Mouse (Mus musculus) midbrain, embryonic 14.5 days (tissue): ENCODE measurements around the gene Hsd11b2. TPM values are rescaled to one million over a fixed set of nuclear protein-coding genes. Genes with fewer than 3 reads are reported as not detected.
A peak's percentile ranks its signal among the peaks of the same experiment; 100 is the strongest.

ENCODE experiments used
- ATAC-seq: fragments of 200-750 bp; cut with Nextera tagmentation; 2 replicates; pipeline ENCODE4 v1.8.0; 2017; ENCODE audit warnings: moderate number of reproducible peaks, moderate library complexity; ENCODE audit not compliant: low FRiP score, low TSS enrichment
- DNase-seq: peaks from one replicate; pipeline ENCODE4 v3.0.0-alpha.2; 2015
- H3K27ac ChIP-seq: fragments of 300-500 bp; sonication (generic); replicated peaks from 2 replicates; pipeline ENCODE4 v1.5.1; 2014; ENCODE audit warnings: mild to moderate bottlenecking, low read depth, low read length, moderate library complexity
- H3K27me3 ChIP-seq: fragments of 300-500 bp; sonication (generic); 2 replicates; pipeline ENCODE4 v1.6.1; 2014; ENCODE audit warnings: low read length, control low read depth, mixed read lengths; ENCODE audit not compliant: control insufficient read depth, insufficient read depth
- H3K36me3 ChIP-seq: fragments of 300-500 bp; sonication (generic); 2 replicates; pipeline ENCODE4 v1.6.1; 2014; ENCODE audit warnings: low read length, control low read depth; ENCODE audit not compliant: control insufficient read depth, insufficient read depth
- H3K4me1 ChIP-seq: fragments of 300-500 bp; sonication (generic); 2 replicates; pipeline ENCODE4 v1.6.1; 2014; ENCODE audit warnings: mild to moderate bottlenecking, antibody characterized with exemption, low read length, control low read depth; ENCODE audit not compliant: control insufficient read depth, insufficient read depth
- H3K4me2 ChIP-seq: fragments of 300-500 bp; sonication (generic); 2 replicates; pipeline ENCODE4 v1.6.1; 2014; ENCODE audit warnings: mild to moderate bottlenecking, low read length, moderate library complexity
- H3K4me3 ChIP-seq: fragments of 300-500 bp; sonication (generic); replicated peaks from 2 replicates; pipeline ENCODE4 v1.5.1; 2014; ENCODE audit warnings: low read depth, low read length
- H3K9ac ChIP-seq: fragments of 300-500 bp; sonication (generic); replicated peaks from 2 replicates; pipeline ENCODE4 v1.6.1; 2014; ENCODE audit warnings: mild to moderate bottlenecking, low read length, moderate library complexity
- H3K9me3 ChIP-seq: fragments of 300-500 bp; sonication (generic); 2 replicates; pipeline ENCODE4 v1.6.1; 2016; ENCODE audit warnings: low read length, control low read depth, mixed read lengths; ENCODE audit not compliant: control insufficient read depth
- WGBS: fragments of 180-500 bp; shearing (Covaris S2); extraction: QIAGEN DNeasy Blood & Tissue Kit; methylation state at CpG from one replicate; pipeline ENCODE4 v1.1.7; 2014; 5-methylcytosine and 5-hydroxymethylcytosine counted together
- polyA plus RNA-seq: library from polyadenylated mRNA; unstranded; fragments of >200 nt; fragmentation: Nextera tagmentation; extraction: Ambion mirVana; gene quantifications from 2 replicates; pipeline ENCODE4 v1.2.1, GENCODE M21; 2014

Hsd11b2 gene
- polyA plus RNA-seq, 1 experiment from 2014 or later = 9.7 TPM

- DNase-seq = no peak
- peaks cover 39% of the 10 kb centered on the region for H3K4me1 ChIP-seq
- 50% methylated on average over 9 of the region's 9 CpGs for WGBS
These were observed 45.6 kb upstream of the Hsd11b2 start for GRCm38 (mm10) chr8:105472983-105473382.

GRCm38 (mm10) chr8:105473816-105474606, 44.5 kb upstream of the Hsd11b2 start:
- DNase-seq (peak; percentile 82), ATAC-seq (no peak)
- Histone ChIP-seq H3K27ac (peak overlapping the region; percentile 45; the same call in 1 of the 2 replicates), H3K36me3 (peaks cover 7% of the 10 kb centered on the region; the same call in 1 of the 2 replicates), H3K27me3 (no peaks in the 10 kb centered on the region), H3K9me3 (no peaks in the 10 kb centered on the region), H3K9ac (0 out of 2 replicates have a peak overlapping the region, but pooled peaks have one; percentile 36), H3K4me3 (no peak overlapping the region), H3K4me1 (peaks cover 37% of the 10 kb centered on the region), H3K4me2 (peak overlapping the region; percentile 27)
- WGBS = 28% methylated on average over 17 of the region's 17 CpGs

More at GRCm38 (mm10) chr8:105472983-105473382, 45.6 kb upstream of the Hsd11b2 start:
- H3K4me3 ChIP-seq = no peak overlapping the region
- ATAC-seq = no peak
- H3K9me3 ChIP-seq = no peaks in the 10 kb centered on the region
- H3K9ac ChIP-seq = no peak overlapping the region
- no peak overlapping the region for H3K27ac ChIP-seq
- H3K36me3 ChIP-seq = peaks cover 5% of the 10 kb centered on the region; the same call in 1 of the 2 replicates
- H3K27me3 ChIP-seq = no peaks in the 10 kb centered on the region
- no peak overlapping the region for H3K4me2 ChIP-seq

GRCm38 (mm10) chr8:105474680-105475079, 43.9 kb upstream of the Hsd11b2 start:
- H3K27ac ChIP-seq = 0 out of 2 replicates have a peak overlapping the region, but pooled peaks have one; percentile 8
- H3K4me1 ChIP-seq = peaks cover 31% of the 10 kb centered on the region

GRCm38 (mm10) chr8:105475254-105475653, 43.3 kb upstream of the Hsd11b2 start:
- Histone ChIP-seq H3K9me3 (no peaks in the 10 kb centered on the region), H3K27ac (no peak overlapping the region), H3K4me1 (peaks cover 25% of the 10 kb centered on the region), H3K9ac (no peak overlapping the region; the same call in 1 of the 2 replicates), H3K36me3 (peaks cover 8% of the 10 kb centered on the region; the same call in 1 of the 2 replicates), H3K4me3 (no peak overlapping the region), H3K27me3 (no peaks in the 10 kb centered on the region), H3K4me2 (no peak overlapping the region)
- 30% methylated on average over 4 of the region's 4 CpGs for WGBS
- DNase-seq (no peak), ATAC-seq (no peak)

More at GRCm38 (mm10) chr8:105474680-105475079, 43.9 kb upstream of the Hsd11b2 start:
- H3K9ac ChIP-seq = peak overlapping the region; percentile 20; the same call in 1 of the 2 replicates
- DNase-seq (no peak), ATAC-seq (no peak)
- H3K27me3 ChIP-seq = no peaks in the 10 kb centered on the region
- peaks cover 8% of the 10 kb centered on the region; the same call in 1 of the 2 replicates for H3K36me3 ChIP-seq
- peak overlapping the region; percentile 27 for H3K4me2 ChIP-seq
- WGBS = 41% methylated on average over 5 of the region's 5 CpGs
- H3K9me3 ChIP-seq = no peaks in the 10 kb centered on the region
- no peak overlapping the region for H3K4me3 ChIP-seq

GRCm38 (mm10) chr8:105475742-105476141, 42.8 kb upstream of the Hsd11b2 start:
- no peak for DNase-seq
- no peak overlapping the region for H3K9ac ChIP-seq
- peaks cover 20% of the 10 kb centered on the region for H3K4me1 ChIP-seq
- no peaks in the 10 kb centered on the region for H3K9me3 ChIP-seq
- 93% methylated on average over 8 of the region's 8 CpGs for WGBS
- H3K27ac ChIP-seq = no peak overlapping the region
- H3K4me2 ChIP-seq = no peak overlapping the region
- no peak overlapping the region for H3K4me3 ChIP-seq
- ATAC-seq = no peak
- no peaks in the 10 kb centered on the region for H3K27me3 ChIP-seq
- peaks cover 8% of the 10 kb centered on the region; the same call in 1 of the 2 replicates for H3K36me3 ChIP-seq

GRCm38 (mm10) chr8:105476161-105476560, 42.4 kb upstream of the Hsd11b2 start:
- no peaks in the 10 kb centered on the region for H3K9me3 ChIP-seq
- peaks cover 19% of the 10 kb centered on the region for H3K4me1 ChIP-seq
- ATAC-seq (no peak), DNase-seq (no peak)
- H3K4me2 ChIP-seq = no peak overlapping the region
- no peak overlapping the region for H3K9ac ChIP-seq
- H3K4me3 ChIP-seq = no peak overlapping the region
- H3K27me3 ChIP-seq = no peaks in the 10 kb centered on the region
- 93% methylated on average over 7 of the region's 7 CpGs for WGBS
- no peak overlapping the region for H3K27ac ChIP-seq
- H3K36me3 ChIP-seq = peaks cover 8% of the 10 kb centered on the region; the same call in 1 of the 2 replicates

- H3K4me2 ChIP-seq = no peak overlapping the region
- H3K4me1 ChIP-seq = peaks cover 19% of the 10 kb centered on the region
- H3K9me3 ChIP-seq = no peaks in the 10 kb centered on the region
- H3K4me3 ChIP-seq = no peak overlapping the region
- H3K27ac ChIP-seq = no peak overlapping the region
- DNase-seq (peak; percentile 75), ATAC-seq (peak; percentile 59; the same call in 1 of the 2 replicates)
- H3K36me3 ChIP-seq = peaks cover 8% of the 10 kb centered on the region; the same call in 1 of the 2 replicates
- H3K9ac ChIP-seq = no peak overlapping the region
- no peaks in the 10 kb centered on the region for H3K27me3 ChIP-seq
- 44% methylated on average over 25 of the region's 25 CpGs for WGBS
These were observed 41.7 kb upstream of the Hsd11b2 start for GRCm38 (mm10) chr8:105476628-105477413.

- no peak overlapping the region for H3K27ac ChIP-seq
These were observed 40.8 kb upstream of the Hsd11b2 start for GRCm38 (mm10) chr8:105477792-105478191.

More at GRCm38 (mm10) chr8:105477792-105478191, 40.8 kb upstream of the Hsd11b2 start:
- no peak overlapping the region for H3K4me2 ChIP-seq
- H3K27me3 ChIP-seq = no peaks in the 10 kb centered on the region
- no peak overlapping the region for H3K9ac ChIP-seq
- H3K36me3 ChIP-seq = peaks cover 8% of the 10 kb centered on the region; the same call in 1 of the 2 replicates
- DNase-seq = no peak
- peaks cover 19% of the 10 kb centered on the region for H3K4me1 ChIP-seq
- H3K4me3 ChIP-seq = no peak overlapping the region
- no peaks in the 10 kb centered on the region for H3K9me3 ChIP-seq
- 87% methylated on average over 3 of the region's 3 CpGs for WGBS
- no peak for ATAC-seq
